Mouse (Mus musculus) MEL (cell line): ENCODE results near the gene 4930519G04Rik.

Experiments used
- CTCF ChIP-seq, 3 experiments: IDR thresholded peaks in 2 of 3; conservative IDR thresholded peaks in 1 of 3; 2 replicates each; pipeline ENCODE4 v1.5.1; 2011 to 2012; ENCODE audit warnings: low read length in 3 of 3, low read depth in 2 of 3, mild to moderate bottlenecking in 2 of 3, improper control_type of control experiment in 1 of 3, inconsistent platforms in 1 of 3, mixed read lengths in 1 of 3, moderate library complexity in 1 of 3; ENCODE audit not compliant: control insufficient read depth in 1 of 3, insufficient read depth in 1 of 3, poor library complexity in 1 of 3, severe bottlenecking in 1 of 3
- EP300 ChIP-seq, 2 experiments: IDR thresholded peaks; 2 replicates each; pipeline ENCODE4 v1.6.1; 2011; ENCODE audit warnings: improper control_type of control experiment in 2 of 2, low read length in 2 of 2, low read depth in 1 of 2, mild to moderate bottlenecking in 1 of 2
- MAX ChIP-seq: IDR thresholded peaks from 2 replicates; pipeline ENCODE4 v1.6.1; 2011; ENCODE audit warnings: low read length, improper control_type of control experiment
- POLR2A ChIP-seq, 2 experiments: IDR thresholded peaks; 2 replicates each; pipeline ENCODE4 v1.6.1; 2011 to 2012; ENCODE audit warnings: low read length in 2 of 2, mild to moderate bottlenecking in 2 of 2, control low read depth in 1 of 2, improper control_type of control experiment in 1 of 2, low read depth in 1 of 2, moderate library complexity in 1 of 2; ENCODE audit not compliant: control insufficient read depth in 1 of 2, insufficient read depth in 1 of 2, poor library complexity in 1 of 2
- POLR2AphosphoS2 ChIP-seq: IDR thresholded peaks from 2 replicates; pipeline ENCODE4 v1.6.1; 2011; ENCODE audit warnings: low read length, improper control_type of control experiment
- RAD21 ChIP-seq: IDR thresholded peaks from 2 replicates; pipeline ENCODE4 v1.6.1; 2011; ENCODE audit warnings: mild to moderate bottlenecking, low read depth, low read length, improper control_type of control experiment
- TAL1 ChIP-seq: IDR thresholded peaks from 2 replicates; pipeline ENCODE4 v1.6.1; 2012; ENCODE audit warnings: mild to moderate bottlenecking, inconsistent platforms, low read length, moderate library complexity, mixed read lengths

DNA sequence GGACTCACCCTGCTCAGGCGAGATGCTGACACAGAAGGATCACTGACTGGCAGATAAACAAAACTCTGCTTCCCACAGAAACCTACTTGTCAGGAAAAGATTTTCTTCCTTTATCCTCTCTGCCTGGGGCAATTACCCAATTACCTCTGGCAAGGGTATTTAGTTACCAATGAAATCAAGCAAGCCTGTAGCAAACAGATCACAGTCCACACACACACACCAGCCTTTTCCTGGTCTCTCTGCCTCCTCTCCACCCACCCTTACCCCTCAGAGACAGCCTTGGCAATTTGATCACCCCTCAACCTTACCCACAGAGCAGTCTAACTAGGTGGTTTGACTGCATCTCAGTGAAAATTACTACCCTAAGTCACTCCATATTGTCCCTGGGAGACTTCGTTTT lies 35.5 kb downstream of the 4930519G04Rik start:
- TF ChIP-seq POLR2AphosphoS2 (no peak), TAL1 (no peak), CTCF (IDR thresholded peaks at IDR 0.05 in 2 of 3, conservative IDR thresholded peaks at IDR 0.05 in 1 of 3; ENCODE audit: control insufficient read depth in 1 of 3, insufficient read depth in 1 of 3, low read depth in 2 of 3, low read length in 3 of 3, poor library complexity in 1 of 3, severe bottlenecking in 1 of 3) (no peak), EP300 (IDR thresholded peaks at IDR 0.05; ENCODE audit: low read depth in 1 of 2, low read length in 2 of 2) (no peak), RAD21 (no peak), POLR2A (IDR thresholded peaks at IDR 0.05; ENCODE audit: control insufficient read depth in 1 of 2, insufficient read depth in 1 of 2, low read depth in 1 of 2, low read length in 2 of 2, poor library complexity in 1 of 2) (no peak), MAX (no peak)
